29 mouse cellular contexts compared by ENCODE assay signal in genomic region chr5:50130202-50130601, GRCm38 (mm10).
DNase-seq lines count a peak whose midpoint lies in the region; ATAC-seq and TF ChIP-seq lines count a peak whose summit lies in the region.
"Had no signal": no experiment of that assay in that cellular context is flagged by ENCODE, and none has a peak within 500 bp of the region (broad histone marks: within the 10 kb centered on the region; RNA-seq: fewer than 3 reads in every experiment).

No protein-coding gene starts in this region.

- no peaks in the 10 kb centered on the region for H3K27me3 ChIP-seq in stomach, embryonic 15.5 days (replicated peaks)
- no peaks in the 10 kb centered on the region for H3K27me3 ChIP-seq in stomach, postnatal 0 days (ENCODE audit: control insufficient read depth, insufficient read depth, low read length)
- no peaks in the 10 kb centered on the region for H3K27me3 ChIP-seq in erythroblast, embryonic 14.5 days (ENCODE audit: control insufficient read depth)
- no peaks in the 10 kb centered on the region for H3K27me3 ChIP-seq in liver, embryonic 14.5 days (ENCODE audit: control insufficient read depth, insufficient read depth, low read length)
- H3K27me3 ChIP-seq in forebrain, embryonic 12.5 days, result no peaks in the 10 kb centered on the region
- H3K27me3 ChIP-seq: hindbrain, embryonic 15.5 days; limb, embryonic 13.5 days; lung, embryonic 15.5 days; megakaryocyte, embryonic 14.5 days; neural tube, embryonic 13.5 days had no signal

- WGBS in stomach, embryonic 15.5 days, result 43% methylated on average over 2 of the region's 2 CpGs
- WGBS in stomach, postnatal 0 days, result 46% methylated on average over 2 of the region's 2 CpGs
- WGBS in liver, embryonic 14.5 days (ENCODE audit: insufficient replicate concordance), result 19% methylated on average over 2 of the region's 2 CpGs
- WGBS in forebrain, embryonic 12.5 days, result 78% methylated on average over 2 of the region's 2 CpGs

- H3K4me2 ChIP-seq in stomach, embryonic 15.5 days, result no peak overlapping the region
- no peak overlapping the region for H3K4me2 ChIP-seq in stomach, postnatal 0 days (replicated peaks; ENCODE audit: low read depth)
- H3K4me2 ChIP-seq in liver, embryonic 14.5 days (ENCODE audit: low read depth), result peak overlapping the region; percentile 23
- H3K4me2 ChIP-seq in forebrain, embryonic 12.5 days, result no peak overlapping the region
- H3K4me2 ChIP-seq: hindbrain, embryonic 15.5 days; limb, embryonic 13.5 days; lung, embryonic 15.5 days; neural tube, embryonic 13.5 days had no signal

- no peak for TF ChIP-seq CTCF in stomach, postnatal 0 days (IDR thresholded peaks at IDR 0.05; ENCODE audit: low read depth)
- TF ChIP-seq CTCF in liver, embryonic 14.5 days (IDR thresholded peaks at IDR 0.05; ENCODE audit: low read depth), result no peak

- no peaks in the 10 kb centered on the region for H3K9me3 ChIP-seq in stomach, embryonic 15.5 days
- no peaks in the 10 kb centered on the region for H3K9me3 ChIP-seq in stomach, postnatal 0 days (ENCODE audit: control insufficient read depth, low read length)
- H3K9me3 ChIP-seq in erythroblast, embryonic 14.5 days (ENCODE audit: control insufficient read depth, low read length), result no peaks in the 10 kb centered on the region
- no peaks in the 10 kb centered on the region for H3K9me3 ChIP-seq in liver, embryonic 14.5 days (ENCODE audit: control insufficient read depth, low read length)
- H3K9me3 ChIP-seq in forebrain, embryonic 12.5 days, result no peaks in the 10 kb centered on the region
- H3K9me3 ChIP-seq: heart, embryonic 10.5 days; hindbrain, embryonic 15.5 days; limb, embryonic 13.5 days; lung, embryonic 15.5 days; megakaryocyte, embryonic 14.5 days; neural tube, embryonic 13.5 days had no signal

- no peak overlapping the region for H3K4me3 ChIP-seq in stomach, embryonic 15.5 days (replicated peaks)
- no peak overlapping the region for H3K4me3 ChIP-seq in stomach, postnatal 0 days (ENCODE audit: low read depth, low read length)
- H3K4me3 ChIP-seq in erythroblast, embryonic 14.5 days (replicated peaks), result peak overlapping the region; percentile 24
- no peak overlapping the region for H3K4me3 ChIP-seq in liver, embryonic 14.5 days (ENCODE audit: insufficient read depth in 1 of 2, low read depth in 2 of 2, low read length in 2 of 2)
- H3K4me3 ChIP-seq in forebrain, embryonic 12.5 days (replicated peaks), result no peak overlapping the region
- H3K4me3 ChIP-seq: gastrocnemius, adult 2 months; heart, embryonic 10.5 days; hindbrain, embryonic 15.5 days; limb, embryonic 13.5 days; lung, embryonic 15.5 days; megakaryocyte, embryonic 14.5 days; myocyte; neural tube, embryonic 13.5 days had no signal

- ATAC-seq in stomach, embryonic 15.5 days (ENCODE audit: insufficient read depth, low FRiP score, low read depth), result 0 out of 2 replicates have a peak, but pooled peaks have one; percentile 51
- ATAC-seq in stomach, postnatal 0 days (ENCODE audit: low FRiP score, low TSS enrichment), result no peak
- ATAC-seq in liver, embryonic 14.5 days (ENCODE audit: insufficient read depth), result peak; percentile 56
- no peak for ATAC-seq in forebrain, embryonic 12.5 days (ENCODE audit: low FRiP score)
- ATAC-seq: activated CD4-positive, CD25-positive, alpha-beta regulatory T cell, adult 4 months; CD4-positive, CD25-positive, alpha-beta regulatory T cell, adult 4 months; forebrain, embryonic 14.5 days; midbrain, embryonic 16.5 days; Patski had no signal

- no peak overlapping the region for H3K9ac ChIP-seq in stomach, embryonic 15.5 days
- H3K9ac ChIP-seq in stomach, postnatal 0 days (ENCODE audit: low read length), result no peak overlapping the region
- peak overlapping the region; percentile 23; the same call in 1 of the 2 replicates for H3K9ac ChIP-seq in liver, embryonic 14.5 days (replicated peaks)
- H3K9ac ChIP-seq in forebrain, embryonic 12.5 days, result no peak overlapping the region
- H3K9ac ChIP-seq: hindbrain, embryonic 15.5 days; limb, embryonic 13.5 days; lung, embryonic 15.5 days; neural tube, embryonic 13.5 days had no signal

- no peaks in the 10 kb centered on the region for H3K36me3 ChIP-seq in stomach, embryonic 15.5 days
- H3K36me3 ChIP-seq in stomach, postnatal 0 days (ENCODE audit: control insufficient read depth, insufficient read depth, low read length), result no peaks in the 10 kb centered on the region
- no peaks in the 10 kb centered on the region; the same call in 1 of the 2 replicates for H3K36me3 ChIP-seq in erythroblast, embryonic 14.5 days (ENCODE audit: control insufficient read depth)
- H3K36me3 ChIP-seq in liver, embryonic 14.5 days (replicated peaks; ENCODE audit: control insufficient read depth, insufficient read depth, low read depth), result no peaks in the 10 kb centered on the region
- no peaks in the 10 kb centered on the region for H3K36me3 ChIP-seq in forebrain, embryonic 12.5 days (replicated peaks)
- H3K36me3 ChIP-seq: heart, embryonic 10.5 days; hindbrain, embryonic 15.5 days; limb, embryonic 13.5 days; lung, embryonic 15.5 days; neural tube, embryonic 13.5 days had no signal

- no peaks in the 10 kb centered on the region for H3K4me1 ChIP-seq in stomach, embryonic 15.5 days
- no peaks in the 10 kb centered on the region for H3K4me1 ChIP-seq in stomach, postnatal 0 days (replicated peaks; ENCODE audit: control insufficient read depth, insufficient read depth)
- H3K4me1 ChIP-seq in erythroblast, embryonic 14.5 days (ENCODE audit: control insufficient read depth), result peaks cover 72% of the 10 kb centered on the region
- H3K4me1 ChIP-seq in liver, embryonic 14.5 days (replicated peaks; ENCODE audit: control insufficient read depth in 2 of 2, insufficient read depth in 2 of 2, low read length in 1 of 2), result peaks cover 43 to 51% of the 10 kb centered on the region in 2 experiments
- no peaks in the 10 kb centered on the region for H3K4me1 ChIP-seq in forebrain, embryonic 12.5 days
- H3K4me1 ChIP-seq: heart, embryonic 10.5 days; hindbrain, embryonic 15.5 days; limb, embryonic 13.5 days; lung, embryonic 15.5 days; megakaryocyte, embryonic 14.5 days; neural tube, embryonic 13.5 days had no signal

- DNase-seq in stomach, postnatal 0 days (ENCODE audit: low spot score), result no peak
- DNase-seq in liver, embryonic 14.5 days (ENCODE audit: low read depth in 3 of 3, low spot score in 3 of 3), result peak; percentile 62 to 71 (median 70)
- DNase-seq in heart, postnatal 4 days, result no peak
- DNase-seq in adrenal gland, postnatal 14 days, result no peak
- DNase-seq: adrenal gland, postnatal 10 days; cerebellum, adult 11-12 months; cerebellum, postnatal 10 days; gastrocnemius, adult 2 months; kidney, postnatal 4 days; layer of hippocampus, adult 9-11 months; lung, postnatal 36 days; retina, postnatal 1 day; right cerebral cortex, postnatal 25 days; spleen, adult 18-20 months had no signal

- TF ChIP-seq EP300 in stomach, postnatal 0 days (optimal IDR thresholded peaks at IDR 0.05), result no peak
- TF ChIP-seq EP300 in liver, embryonic 14.5 days (IDR thresholded peaks at IDR 0.05; ENCODE audit: low read depth), result peak; percentile 72

- no peak overlapping the region for H3K27ac ChIP-seq in stomach, embryonic 15.5 days
- H3K27ac ChIP-seq in stomach, postnatal 0 days (replicated peaks), result no peak overlapping the region
- H3K27ac ChIP-seq in liver, embryonic 14.5 days, result peak overlapping the region; percentile 68
- H3K27ac ChIP-seq in forebrain, embryonic 12.5 days, result no peak overlapping the region
- H3K27ac ChIP-seq: gastrocnemius, adult 2 months; heart, embryonic 10.5 days; hindbrain, embryonic 15.5 days; limb, embryonic 13.5 days; lung, embryonic 15.5 days; neural tube, embryonic 13.5 days had no signal

Comparison
In these comparisons a context has a peak if more than half of its experiments do, and no peak if none do; other contexts are left out.
1. ATAC-seq: peak in stomach, embryonic 15.5 days (single experiment) and liver, embryonic 14.5 days (single experiment); none in stomach, postnatal 0 days (single experiment) and forebrain, embryonic 12.5 days (single experiment).
2. DNase-seq: peak in liver, embryonic 14.5 days (3 of 3); none in stomach, postnatal 0 days (single experiment), heart, postnatal 4 days (single experiment) and adrenal gland, postnatal 14 days (single experiment).